Mouse (Mus musculus) CH12.LX (cell line): ENCODE measurements around the gene Actr8. TPM values are rescaled to one million over a fixed set of nuclear protein-coding genes. Genes with fewer than 3 reads are reported as not detected.

Experiments used
- DNase-seq: peaks from one replicate; pipeline ENCODE4 v3.0.0-alpha.2; 2013; ENCODE audit errors: extremely low read depth
- H3K27ac ChIP-seq: 2 replicates; pipeline ENCODE4 v1.5.1; 2012; ENCODE audit warnings: low read depth, mild to moderate bottlenecking, control low read depth, moderate library complexity; ENCODE audit not compliant: insufficient read depth
- H3K27me3 ChIP-seq: replicated peaks from 2 replicates; pipeline ENCODE3; 2012; ENCODE audit warnings: inconsistent platforms
- H3K36me3 ChIP-seq, 2 experiments: replicated peaks in 1 of 2; 2 replicates each; pipeline versions ENCODE3 to v1.6.1; 2012; ENCODE audit warnings: inconsistent platforms in 1 of 2, low read length in 1 of 2, mild to moderate bottlenecking in 1 of 2, mixed read lengths in 1 of 2, moderate library complexity in 1 of 2; ENCODE audit not compliant: control insufficient read depth in 1 of 2, insufficient read depth in 1 of 2
- H3K4me1 ChIP-seq, 2 experiments: 2 replicates each; pipeline ENCODE4 v1.6.1; 2012; ENCODE audit warnings: inconsistent platforms in 1 of 2, moderate library complexity in 1 of 2; ENCODE audit not compliant: insufficient read depth in 2 of 2, control insufficient read depth in 1 of 2
- H3K4me2 ChIP-seq: 2 replicates; pipeline ENCODE4 v1.6.1; 2012; ENCODE audit warnings: low read depth, mild to moderate bottlenecking, control low read depth; ENCODE audit not compliant: poor library complexity, insufficient read depth, severe bottlenecking
- H3K4me3 ChIP-seq, 3 experiments: fragments of 150-350 bp in 1 of 3; sonication (generic) in 1 of 3; replicated peaks in 1 of 3; 2 replicates each; pipeline versions ENCODE3 to v1.5.1; 2011 to 2012; ENCODE audit warnings: low read depth in 2 of 3, low read length in 2 of 3, mild to moderate bottlenecking in 2 of 3, moderate library complexity in 2 of 3, control low read depth in 1 of 3, improper control_type of control experiment in 1 of 3, inconsistent platforms in 1 of 3, mixed read lengths in 1 of 3; ENCODE audit not compliant: poor library complexity in 1 of 3
- H3K79me2 ChIP-seq: replicated peaks from 2 replicates; pipeline ENCODE4 v1.6.1; 2012; ENCODE audit warnings: mild to moderate bottlenecking, moderate library complexity; ENCODE audit not compliant: control insufficient read depth, poor library complexity, insufficient read depth, severe bottlenecking; ENCODE audit errors: extremely low read depth
- H3K9ac ChIP-seq: 2 replicates; pipeline ENCODE4 v1.6.1; 2012; ENCODE audit warnings: low read depth, mild to moderate bottlenecking, control low read depth, moderate library complexity; ENCODE audit not compliant: insufficient read depth
- H3K9me3 ChIP-seq: replicated peaks from 2 replicates; pipeline ENCODE3; 2012; ENCODE audit warnings: low read length, inconsistent platforms, mixed read lengths
- CHD1 ChIP-seq: IDR thresholded peaks from 2 replicates; pipeline ENCODE4 v1.6.1; 2012; ENCODE audit warnings: low read depth, low read length, improper control_type of control experiment, inconsistent platforms
- CHD2 ChIP-seq: IDR thresholded peaks from 2 replicates; pipeline ENCODE4 v1.6.1; 2011; ENCODE audit warnings: low read length, improper control_type of control experiment
- E2F4 ChIP-seq: IDR thresholded peaks from 2 replicates; pipeline ENCODE4 v1.6.1; 2011; ENCODE audit warnings: low read depth, low read length, improper control_type of control experiment; ENCODE audit not compliant: insufficient replicate concordance
- ELF1 ChIP-seq: IDR thresholded peaks from 2 replicates; pipeline ENCODE4 v1.6.1; 2014; ENCODE audit warnings: low read depth, mild to moderate bottlenecking, inconsistent platforms, low read length, improper control_type of control experiment
- KAT2A ChIP-seq: IDR thresholded peaks from 2 replicates; pipeline ENCODE4 v1.6.1; 2012; ENCODE audit warnings: low read length, improper control_type of control experiment, inconsistent platforms; ENCODE audit not compliant: insufficient replicate concordance
- MAFK ChIP-seq: IDR thresholded peaks from 2 replicates; pipeline ENCODE4 v1.6.1; 2011; ENCODE audit warnings: low read length, improper control_type of control experiment; ENCODE audit not compliant: insufficient replicate concordance
- MEF2A ChIP-seq: IDR thresholded peaks from 2 replicates; pipeline ENCODE4 v1.6.1; 2014; ENCODE audit warnings: low read depth, mild to moderate bottlenecking, inconsistent platforms, low read length, improper control_type of control experiment, borderline replicate concordance
- MXI1 ChIP-seq: IDR thresholded peaks from 2 replicates; pipeline ENCODE4 v1.6.1; 2011; ENCODE audit warnings: mild to moderate bottlenecking, low read depth, low read length, improper control_type of control experiment
- NRF1 ChIP-seq: IDR thresholded peaks from 2 replicates; pipeline ENCODE4 v1.6.1; 2014; ENCODE audit warnings: low read depth, mild to moderate bottlenecking, inconsistent platforms, low read length, improper control_type of control experiment, moderate library complexity
- POLR2A ChIP-seq: IDR thresholded peaks from 2 replicates; pipeline ENCODE4 v1.6.1; 2011; ENCODE audit warnings: low read depth, mild to moderate bottlenecking, improper control_type of control experiment, low read length
- POLR2AphosphoS2 ChIP-seq: IDR thresholded peaks from 2 replicates; pipeline ENCODE4 v1.6.1; 2011; ENCODE audit warnings: low read depth, low read length, improper control_type of control experiment
- RAD21 ChIP-seq: IDR thresholded peaks from 2 replicates; pipeline ENCODE4 v1.6.1; 2011; ENCODE audit warnings: low read depth, mild to moderate bottlenecking, low read length, improper control_type of control experiment, moderate library complexity
- RCOR1 ChIP-seq: conservative IDR thresholded peaks from 2 replicates; pipeline ENCODE4 v1.6.1; 2012; ENCODE audit warnings: low read depth, mild to moderate bottlenecking, inconsistent platforms, low read length, improper control_type of control experiment
- USF1 ChIP-seq: IDR thresholded peaks from 2 replicates; pipeline ENCODE4 v1.6.1; 2014; ENCODE audit warnings: low read depth, mild to moderate bottlenecking, inconsistent platforms, low read length, improper control_type of control experiment
- ZC3H11A ChIP-seq: IDR thresholded peaks from 2 replicates; pipeline ENCODE4 v1.6.1; 2012; ENCODE audit warnings: low read depth, mild to moderate bottlenecking, inconsistent platforms, low read length, improper control_type of control experiment
- ZKSCAN1 ChIP-seq: IDR thresholded peaks from 2 replicates; pipeline ENCODE4 v1.6.1; 2012; ENCODE audit warnings: low read depth, inconsistent platforms, low read length, improper control_type of control experiment, borderline replicate concordance
- ZMIZ1 ChIP-seq: IDR thresholded peaks from 2 replicates; pipeline ENCODE4 v1.6.1; 2012; ENCODE audit warnings: low read depth, mild to moderate bottlenecking, inconsistent platforms, low read length, improper control_type of control experiment
- dilution Hi-C: fragments of 300-500 bp; cut with MboI; formaldehyde crosslinking; loops from 2 replicates; pipeline ENCODE4 v1.14.3; 2020; ENCODE audit warnings: low sequenced_read_pairs; ENCODE audit not compliant: extremely low pct_unique_long_range_greater_than_20kb, extremely low pct_ligation_motif_present
- in situ Hi-C: fragments of 300-500 bp; cut with MboI; formaldehyde crosslinking; loops from 3 replicates; pipeline ENCODE4 v1.14.3; 2019; ENCODE audit warnings: low sequenced_read_pairs, low pct_ligation_motif_present, low pct_unique_long_range_greater_than_20kb, mixed read lengths
- polyA plus RNA-seq: library from polyadenylated mRNA; unstranded; fragments of >175 nt; gene quantifications from 2 replicates; pipeline ENCODE4 v1.2.1, GENCODE M21; 2012; ENCODE audit warnings: low read depth; ENCODE audit not compliant: insufficient read length
- total RNA-seq, 2 experiments: library from RNA; depleted of rRNA; stranded (reverse); fragments of 300-350 nt in 1 of 2; fragments of >200 nt in 1 of 2; gene quantifications; 2 replicates each; pipeline ENCODE4 v1.2.3; 2012 to 2014

The Actr8 gene
- total and polyA plus RNA-seq, 3 experiments, result 26.7 to 34.3 (median 33.4) TPM

- H3K9ac ChIP-seq, result no peak overlapping the region
- H3K79me2 ChIP-seq, result peaks cover 22% of the 10 kb centered on the region
- H3K4me3 ChIP-seq, result no peak overlapping the region
- H3K27me3 ChIP-seq, result no peaks in the 10 kb centered on the region
- in situ Hi-C loops (no loop called here), dilution Hi-C loops (no loop called here)
- TF ChIP-seq POLR2AphosphoS2 (no peak), ZC3H11A (no peak), CHD1 (no peak), POLR2A (no peak), MEF2A (no peak), ZKSCAN1 (no peak), USF1 (no peak), MAFK (no peak), ELF1 (no peak), KAT2A (no peak), MXI1 (no peak), ZMIZ1 (no peak), E2F4 (no peak)
- H3K9me3 ChIP-seq, result no peaks in the 10 kb centered on the region
- peaks cover 36 to 60% of the 10 kb centered on the region in 2 experiments for H3K36me3 ChIP-seq
- H3K4me2 ChIP-seq, result no peak overlapping the region
- H3K4me1 ChIP-seq, result peaks cover 3 to 53% of the 10 kb centered on the region in 2 experiments; a peak in 3 of 4 replicates
- H3K27ac ChIP-seq, result no peak overlapping the region
- no peak for DNase-seq
Observed at GRCm38 (mm10) chr14:29971446-29971845, 6.7 kb upstream of the Actr8 start.

- DNase-seq, result no peak
- no peak overlapping the region for H3K4me3 ChIP-seq
- H3K27me3 ChIP-seq, result no peaks in the 10 kb centered on the region
- peaks cover 22% of the 10 kb centered on the region for H3K79me2 ChIP-seq
- H3K9ac ChIP-seq, result no peak overlapping the region
- TF ChIP-seq MAFK (no peak), RAD21 (no peak), E2F4 (no peak), ZKSCAN1 (no peak), CHD2 (no peak), ZC3H11A (no peak), ZMIZ1 (no peak), NRF1 (no peak), RCOR1 (no peak)
- no peak overlapping the region for H3K4me2 ChIP-seq
- peaks cover 36 to 66% of the 10 kb centered on the region in 2 experiments for H3K36me3 ChIP-seq
- in situ Hi-C loops (no loop called here), dilution Hi-C loops (no loop called here)
- no peak overlapping the region for H3K27ac ChIP-seq
- H3K9me3 ChIP-seq, result no peaks in the 10 kb centered on the region
- H3K4me1 ChIP-seq, result peaks cover 2 to 49% of the 10 kb centered on the region in 2 experiments; a peak in 3 of 4 replicates
Observed at GRCm38 (mm10) chr14:29971993-29972392, 6.1 kb upstream of the Actr8 start.
